Mouse (Mus musculus): Measurements from ENCODE around the gene Lhfp. TPM values are rescaled to one million over a fixed set of nuclear protein-coding genes. Genes with fewer than 3 reads are reported as not detected.

Gene Lhfp
- 38.7 and 56.5 TPM in 2 replicates for polyA plus RNA-seq (2015; fragmentation: Nextera tagmentation; extraction: Ambion mirVana)

DNA sequence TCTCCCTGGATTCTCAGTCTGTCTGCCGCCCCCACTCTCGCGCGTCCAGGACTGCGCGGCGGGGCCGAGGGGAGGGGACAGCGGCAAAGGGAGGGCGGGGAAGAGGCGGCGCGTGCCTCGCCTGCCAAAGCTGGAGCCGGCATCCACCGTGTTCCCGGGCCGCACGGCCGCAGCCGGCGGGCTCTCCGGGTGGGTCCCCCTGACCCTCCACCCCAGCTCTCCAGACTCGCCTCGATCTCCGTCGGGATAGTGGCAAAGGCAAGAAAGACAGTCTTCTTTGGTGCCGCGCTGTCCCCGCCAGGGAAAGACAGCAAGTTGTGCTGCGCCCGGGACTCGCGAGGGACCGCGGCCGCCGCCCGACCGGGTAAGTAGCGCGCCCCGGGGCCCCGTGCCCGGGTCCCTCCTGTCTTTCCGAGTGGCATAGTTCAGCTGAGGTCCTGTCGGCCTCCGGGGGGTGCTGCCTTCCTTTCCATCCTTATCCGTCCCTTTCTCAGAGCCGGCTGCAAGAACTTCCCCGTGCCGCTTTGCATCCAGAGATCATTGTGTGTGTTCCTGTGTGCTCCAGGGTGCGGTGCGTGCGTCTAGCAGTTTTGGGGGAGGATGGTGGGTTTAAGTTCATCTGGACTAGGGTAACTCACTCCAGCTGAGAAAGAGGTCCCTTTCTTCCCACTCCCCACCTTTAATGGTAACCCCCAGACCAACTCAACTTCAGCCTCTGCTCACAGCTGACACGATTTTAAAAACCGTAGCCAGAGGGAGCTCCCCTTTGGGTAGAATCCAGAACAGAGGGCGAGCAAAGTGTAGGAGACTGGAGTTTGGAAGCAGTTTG, at the start of gene Lhfp:
TSS of gene Lhfp (plus strand) at position 118 of the 829 bp plus-strand sequence.

DNA sequence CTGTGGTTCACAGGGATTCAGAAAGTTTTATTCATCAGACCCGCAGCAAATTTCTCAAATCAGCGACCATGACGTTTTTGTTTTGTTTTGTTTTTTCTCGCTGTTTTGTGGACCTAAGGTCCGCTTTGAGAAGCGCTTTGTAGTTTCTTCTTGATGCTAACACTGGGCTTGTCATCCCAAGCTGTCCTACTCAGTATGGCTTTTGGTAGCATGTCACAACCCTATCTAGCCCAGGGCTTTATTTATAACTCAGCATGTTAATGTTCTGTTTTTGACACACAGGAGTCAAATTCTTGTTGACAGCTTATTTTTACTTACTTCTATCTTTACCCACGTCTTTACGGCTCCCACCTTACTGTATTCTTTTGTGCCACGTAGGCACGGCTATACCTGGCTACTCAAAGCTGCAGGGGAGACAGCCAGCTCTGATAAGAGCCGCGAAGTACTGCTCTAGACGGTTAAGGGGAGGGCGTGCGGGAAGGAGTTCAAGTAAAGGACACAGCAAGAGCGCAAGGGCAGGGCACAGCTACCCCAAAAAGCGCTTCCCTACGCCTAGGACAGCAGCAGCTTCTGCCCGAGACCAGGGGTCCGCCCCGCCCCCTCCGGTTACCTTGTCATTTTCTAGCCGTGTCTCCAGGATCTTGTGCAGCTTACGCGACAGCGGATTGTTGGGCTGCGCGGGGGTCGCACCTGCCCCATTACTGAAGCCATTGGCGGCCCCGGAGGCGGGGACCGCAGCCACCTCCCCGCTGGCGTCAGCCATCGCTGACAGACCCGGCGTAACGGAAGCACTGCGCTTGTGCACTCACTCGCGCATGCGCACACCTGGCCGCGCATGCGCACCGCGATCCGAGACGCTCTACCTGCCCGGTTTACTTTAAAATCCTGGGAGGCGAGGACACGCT, 24.6 kb upstream of the Lhfp start, which contains the start of gene Cog6:
TSS of gene Cog6 (minus strand) at position 802 of the 905 bp plus-strand sequence.

Other genes starting within 250 kb of the Lhfp start
- 10.8 and 13.4 TPM in 2 replicates for gene Cog6, start 24.3 kb upstream of the Lhfp start, polyA plus RNA-seq (2015; fragmentation: Nextera tagmentation; extraction: Ambion mirVana)

Measured in spleen, postnatal 0 days (tissue).